Mouse (Mus musculus): ENCODE results near the gene L3hypdh.
A peak's percentile ranks its signal among the peaks of the same experiment; 100 is the strongest.
"Not testable (repeated sequence)": the region's sequence is repeated elsewhere in the genome, so short reads cannot be mapped to it uniquely, and the experiment has no call there.

The L3hypdh gene

DNA sequence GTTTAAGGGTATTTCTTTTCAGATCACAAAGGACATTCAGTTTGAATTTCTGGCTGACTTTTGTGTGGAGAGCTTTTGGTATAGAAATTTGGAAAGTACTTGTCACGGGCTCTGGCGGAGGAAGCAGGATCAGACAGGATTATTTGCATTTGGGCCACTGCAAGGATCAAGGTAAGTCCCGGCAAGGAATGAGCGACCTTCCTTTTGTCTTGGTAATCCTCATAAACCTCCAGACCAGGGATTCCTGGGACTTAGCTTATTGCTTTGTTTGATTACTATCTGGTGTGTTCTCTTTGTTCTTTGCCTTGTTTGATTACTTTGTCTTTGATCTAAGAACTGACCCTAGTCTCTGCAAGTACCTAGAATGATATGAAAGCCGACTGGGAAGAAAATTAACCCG, 31.4 kb downstream of the L3hypdh start:
- DNase-seq (ENCODE audit: extremely low spot score, low spot score), result no peak

- DNase-seq (ENCODE audit: extremely low spot score, low spot score), result no peak
Measured at GRCm38 (mm10) chr12:72053303-72053702, 31.9 kb downstream of the L3hypdh start.

DNA sequence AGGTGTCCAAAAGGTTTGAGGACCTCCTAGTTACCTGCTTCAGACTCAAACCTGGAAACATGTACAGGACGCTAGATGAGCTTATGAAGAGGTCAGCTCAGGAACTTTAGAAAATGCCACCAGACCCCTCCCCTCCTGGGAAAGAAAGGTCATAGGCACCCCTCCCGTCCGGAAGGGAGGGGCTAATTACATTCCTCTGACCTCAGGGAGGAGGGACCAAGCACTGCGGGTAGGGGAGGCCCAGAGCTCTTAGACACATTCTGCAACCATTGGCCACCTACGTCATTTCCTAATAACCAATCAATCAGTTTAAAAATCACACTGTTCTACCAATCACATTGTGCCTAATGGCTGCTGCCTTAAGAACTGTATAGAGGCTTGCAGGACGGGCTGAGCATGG, 32.7 kb downstream of the L3hypdh start:
- DNase-seq (ENCODE audit: extremely low spot score, low spot score), result no peak

DNA sequence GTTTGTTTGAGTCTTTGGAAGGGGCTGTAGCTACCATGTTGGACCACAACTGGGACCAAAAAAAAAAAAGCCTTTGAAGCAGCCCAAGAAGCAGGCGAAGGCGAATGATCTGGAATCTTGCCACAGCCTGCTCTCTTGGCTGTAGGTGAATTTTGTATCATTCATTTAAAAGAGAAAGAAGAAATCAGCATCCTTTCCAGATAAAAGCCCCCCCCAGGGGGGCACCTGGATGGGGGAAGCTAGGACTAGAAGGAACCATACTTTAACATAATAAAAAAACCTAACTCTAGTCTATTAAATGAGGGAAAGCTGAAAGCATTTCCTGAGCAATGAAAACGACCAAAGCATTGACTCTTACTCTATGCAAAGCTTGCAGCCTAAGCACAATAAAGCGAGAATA, 34.4 kb downstream of the L3hypdh start:
- no peak for DNase-seq (ENCODE audit: extremely low spot score, low spot score)

GRCm38 (mm10) chr12:72050156-72050555, 35.1 kb downstream of the L3hypdh start:
- not testable (repeated sequence) for DNase-seq (ENCODE audit: extremely low spot score, low spot score)

DNA sequence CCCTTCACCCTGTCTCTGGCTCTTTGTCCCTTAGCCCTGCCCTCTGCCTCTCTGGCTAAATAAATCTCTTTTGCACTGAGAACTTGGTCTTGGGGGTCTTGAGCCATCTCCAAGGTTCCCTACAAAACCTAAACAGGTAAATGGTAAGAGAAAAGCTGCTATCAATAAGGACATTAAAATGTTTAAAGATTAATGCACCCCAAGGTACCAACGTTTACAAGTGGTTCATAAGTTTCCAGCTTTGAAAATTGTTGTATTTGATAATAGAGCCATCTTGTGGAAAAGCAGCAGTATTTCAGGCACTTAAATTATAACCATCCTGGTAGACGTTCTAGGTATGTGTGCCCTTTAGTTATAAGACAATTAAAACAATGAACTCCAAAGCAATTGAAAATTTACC, 37.7 kb downstream of the L3hypdh start:
- DNase-seq (ENCODE audit: extremely low spot score, low spot score), result no peak

- DNase-seq (ENCODE audit: extremely low spot score, low spot score), result no peak
Measured at GRCm38 (mm10) chr12:72041238-72041637, 44.0 kb downstream of the L3hypdh start.

GRCm38 (mm10) chr12:72039501-72039900, 45.7 kb downstream of the L3hypdh start:
- no peak for DNase-seq (ENCODE audit: extremely low spot score, low spot score)

DNA sequence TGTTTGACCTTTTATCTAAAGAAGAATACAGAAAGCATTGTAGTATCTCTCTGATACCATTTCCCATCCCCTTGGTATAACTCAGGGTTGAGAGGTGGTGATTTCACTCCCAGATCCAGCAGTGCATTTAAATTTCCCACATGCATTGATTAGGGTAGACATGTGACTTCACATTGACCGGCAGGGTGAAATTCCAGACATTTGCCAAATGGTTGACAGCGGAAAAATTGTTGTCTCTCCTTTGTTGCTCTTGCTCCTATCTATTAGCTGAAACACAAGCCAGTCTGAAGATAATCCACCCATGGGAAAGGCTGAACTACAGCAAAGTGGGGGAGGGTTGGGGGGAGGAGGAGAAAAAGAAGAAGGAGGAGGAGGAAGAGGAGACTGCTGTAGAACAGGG, 46.4 kb downstream of the L3hypdh start:
- no peak for DNase-seq (ENCODE audit: extremely low spot score, low spot score)

- no peak for DNase-seq (ENCODE audit: extremely low spot score, low spot score)
Measured at GRCm38 (mm10) chr12:72037049-72037448, 48.2 kb downstream of the L3hypdh start.

GRCm38 (mm10) chr12:72036097-72036661, 49.1 kb downstream of the L3hypdh start:
- DNase-seq (ENCODE audit: extremely low spot score, low spot score), result no peak

DNA sequence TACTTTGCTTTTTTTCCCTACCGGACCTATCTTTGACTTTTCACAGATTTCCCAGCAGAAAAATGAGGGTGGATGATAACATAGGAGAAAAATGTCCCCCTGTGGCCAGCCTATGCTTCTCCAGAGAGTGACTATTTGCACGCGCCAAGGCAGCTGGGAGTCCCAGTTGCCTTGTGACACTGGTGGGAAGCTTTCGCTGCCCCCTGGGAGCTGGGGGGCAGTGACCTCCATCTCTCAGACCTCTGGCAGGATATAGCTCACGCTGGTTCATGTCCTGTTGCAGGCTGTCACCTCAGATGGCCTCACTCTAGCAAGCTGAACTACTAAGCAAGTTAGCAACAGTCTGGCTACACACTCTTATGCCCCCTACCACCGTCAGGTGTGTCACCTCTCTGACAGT, 53.4 kb downstream of the L3hypdh start:
- no peak for DNase-seq (ENCODE audit: extremely low spot score, low spot score)

DNA sequence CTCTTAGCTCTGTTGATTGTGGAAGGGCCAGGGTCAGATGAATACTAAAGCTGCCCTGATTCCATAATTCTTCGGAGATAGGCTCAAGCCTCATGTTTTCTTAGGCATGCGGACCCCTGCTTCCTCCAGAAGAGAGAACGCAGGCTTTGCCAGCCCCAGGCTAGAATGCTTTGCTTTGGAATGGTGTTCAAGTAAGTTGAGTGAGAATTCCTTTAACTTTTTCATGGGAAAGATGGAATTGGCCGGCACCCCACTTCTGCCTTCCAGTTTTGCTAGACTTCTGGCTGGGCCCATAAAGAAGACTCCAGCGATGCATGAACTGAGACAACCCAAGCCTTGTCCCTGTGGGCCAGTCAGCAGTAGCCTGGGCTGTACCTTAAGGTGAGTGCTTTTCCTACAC, 54.1 kb downstream of the L3hypdh start:
- DNase-seq (ENCODE audit: extremely low spot score, low spot score), result no peak

GRCm38 (mm10) chr12:72025275-72025795, 59.9 kb downstream of the L3hypdh start:
- DNase-seq (ENCODE audit: extremely low spot score, low spot score), result peak; percentile 24

DNA sequence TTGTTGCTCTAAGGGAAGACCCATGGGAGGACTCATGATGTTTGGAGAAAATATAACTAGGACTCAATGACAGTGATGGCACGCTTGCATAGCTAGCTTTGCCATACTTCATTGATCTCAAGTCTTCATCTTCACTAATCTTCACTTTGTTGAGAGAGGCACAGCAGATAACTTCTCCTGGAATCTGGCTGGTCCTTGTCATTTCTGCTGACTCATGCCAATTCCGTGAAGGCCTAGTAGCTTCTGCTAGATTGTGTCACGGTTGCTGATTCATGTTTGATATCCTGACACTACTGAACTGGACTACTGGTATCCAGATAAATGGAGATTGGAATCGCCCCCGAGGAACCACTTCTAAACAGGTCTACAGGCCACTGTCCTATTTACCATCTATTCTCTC, 61.7 kb downstream of the L3hypdh start:
- DNase-seq (ENCODE audit: extremely low spot score, low spot score), result no peak

All from neural tube, embryonic 10.5 days (tissue).